Mouse (Mus musculus) bone marrow macrophage, adult 2 months (primary cell): Measurements from ENCODE around the gene Wdr70.

Experiments
- CTCF ChIP-seq: IDR thresholded peaks from 2 replicates; pipeline ENCODE4 v1.5.1; 2012; ENCODE audit warnings: low read depth, mild to moderate bottlenecking, low read length, moderate library complexity
- POLR2A ChIP-seq: IDR thresholded peaks from 2 replicates; pipeline ENCODE4 v1.6.1; 2012; ENCODE audit warnings: mild to moderate bottlenecking, low read depth, low read length, borderline replicate concordance

GRCm38 (mm10) chr15:7891547-7892282 lies 207.3 kb downstream of the Wdr70 start:
- no peak for TF ChIP-seq CTCF
- TF ChIP-seq POLR2A = no peak
